Mouse (Mus musculus) hindbrain, embryonic 11.5 days (tissue): ENCODE measurements at regions not wholly inside any gene's neighbourhood (a gene's known extent, or its start where the extent isn't known, plus 50 kb on each side); places are given as distances from the start of the nearest gene placed in this dataset.
A peak's percentile ranks its signal among the peaks of the same experiment; 100 is the strongest.

Experiments
- ATAC-seq: fragments of 200-750 bp; cut with Nextera tagmentation; 2 replicates; pipeline ENCODE4 v1.8.0; 2017; ENCODE audit warnings: mild to moderate bottlenecking, moderate TSS enrichment, moderate library complexity; ENCODE audit not compliant: low FRiP score
- DNase-seq: peaks from one replicate; pipeline ENCODE4 v3.0.0-alpha.2; 2015; ENCODE audit warnings: low spot score
- H3K27ac ChIP-seq: fragments of 300-500 bp; sonication (generic); 2 replicates; pipeline ENCODE4 v1.5.1; 2014; ENCODE audit warnings: mild to moderate bottlenecking, low read depth, low read length
- H3K27me3 ChIP-seq: fragments of 300-500 bp; sonication (generic); 2 replicates; pipeline ENCODE4 v1.6.1; 2014; ENCODE audit warnings: mild to moderate bottlenecking, low read length, moderate library complexity, mixed read lengths; ENCODE audit not compliant: control insufficient read depth, insufficient read depth
- H3K36me3 ChIP-seq: fragments of 300-500 bp; sonication (generic); 2 replicates; pipeline ENCODE4 v1.6.1; 2014; ENCODE audit warnings: mild to moderate bottlenecking, low read length, moderate library complexity, mixed read lengths; ENCODE audit not compliant: control insufficient read depth, insufficient read depth
- H3K4me1 ChIP-seq: fragments of 300-500 bp; sonication (generic); replicated peaks from 2 replicates; pipeline ENCODE4 v1.6.1; 2014; ENCODE audit warnings: low read length, mixed read lengths; ENCODE audit not compliant: control insufficient read depth, insufficient read depth
- H3K4me2 ChIP-seq: fragments of 300-500 bp; sonication (generic); replicated peaks from 2 replicates; pipeline ENCODE4 v1.6.1; 2014; ENCODE audit warnings: mild to moderate bottlenecking, low read depth, low read length
- H3K4me3 ChIP-seq: fragments of 300-500 bp; sonication (generic); 2 replicates; pipeline ENCODE4 v1.5.1; 2014; ENCODE audit warnings: low read depth, low read length
- H3K9ac ChIP-seq: fragments of 300-500 bp; sonication (generic); 2 replicates; pipeline ENCODE4 v1.6.1; 2014; ENCODE audit warnings: low read depth, low read length
- H3K9me3 ChIP-seq: fragments of 300-500 bp; sonication (generic); 2 replicates; pipeline ENCODE4 v1.6.1; 2016; ENCODE audit warnings: low read length; ENCODE audit not compliant: control insufficient read depth
- WGBS: fragments of 180-500 bp; shearing (Covaris S2); extraction: QIAGEN DNeasy Blood & Tissue Kit; methylation state at CpG from one replicate; pipeline ENCODE4 v1.1.7; 2014; 5-methylcytosine and 5-hydroxymethylcytosine counted together

DNA sequence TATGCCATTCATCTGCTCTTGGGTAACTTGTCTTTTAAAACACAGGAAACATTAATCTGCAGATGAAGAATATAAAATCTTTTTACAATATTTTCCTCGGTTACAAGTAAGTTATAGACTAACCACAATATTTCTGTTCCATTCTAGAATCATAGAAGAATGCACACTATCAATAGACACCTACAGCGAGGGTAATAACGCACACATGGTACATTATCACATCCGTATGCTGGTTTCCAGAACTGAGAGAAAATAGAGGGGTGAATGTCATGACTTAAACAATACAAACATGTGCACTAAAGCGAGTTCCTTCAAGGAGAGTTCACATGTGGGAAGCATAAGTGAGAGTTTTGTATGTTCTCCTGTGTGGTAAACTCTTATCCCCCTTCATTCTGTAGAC is 641.3 kb downstream of the Fat4 start:
- no peak overlapping the region for H3K27ac ChIP-seq
- no peaks in the 10 kb centered on the region for H3K27me3 ChIP-seq
- H3K4me3 ChIP-seq, result no peak overlapping the region
- no peak for DNase-seq
- no peak overlapping the region for H3K9ac ChIP-seq
- H3K9me3 ChIP-seq, result no peaks in the 10 kb centered on the region
- ATAC-seq, result no peak
- H3K4me2 ChIP-seq, result no peak overlapping the region
- no peaks in the 10 kb centered on the region for H3K36me3 ChIP-seq
- H3K4me1 ChIP-seq, result no peaks in the 10 kb centered on the region
- 81% methylated on average over 5 of the region's 5 CpGs for WGBS

GRCm38 (mm10) chr3:39537515-39537914 is 650.8 kb downstream of the Fat4 start:
- H3K36me3 ChIP-seq, result no peaks in the 10 kb centered on the region
- H3K4me1 ChIP-seq, result no peaks in the 10 kb centered on the region
- H3K9ac ChIP-seq, result no peak overlapping the region
- H3K4me2 ChIP-seq, result no peak overlapping the region
- no peaks in the 10 kb centered on the region for H3K27me3 ChIP-seq
- no peak overlapping the region for H3K4me3 ChIP-seq
- H3K9me3 ChIP-seq, result no peaks in the 10 kb centered on the region
- H3K27ac ChIP-seq, result no peak overlapping the region
- WGBS, result 94% methylated on average over 2 of the region's 2 CpGs
- DNase-seq (no peak), ATAC-seq (no peak)

- ATAC-seq, result no peak
- no peak overlapping the region for H3K4me2 ChIP-seq
- H3K4me1 ChIP-seq, result no peaks in the 10 kb centered on the region
- no peak for DNase-seq
- H3K36me3 ChIP-seq, result no peaks in the 10 kb centered on the region
- no peak overlapping the region for H3K9ac ChIP-seq
- no peaks in the 10 kb centered on the region for H3K27me3 ChIP-seq
- H3K27ac ChIP-seq, result no peak overlapping the region
- no peak overlapping the region for H3K4me3 ChIP-seq
- WGBS, result 89% methylated on average over 7 of the region's 7 CpGs
- H3K9me3 ChIP-seq, result no peaks in the 10 kb centered on the region
Observed at GRCm38 (mm10) chr3:39540530-39541118, 653.9 kb downstream of the Fat4 start.

- no peak overlapping the region for H3K27ac ChIP-seq
- DNase-seq (no peak), ATAC-seq (no peak)
- no peak overlapping the region for H3K9ac ChIP-seq
- H3K4me1 ChIP-seq, result no peaks in the 10 kb centered on the region
- H3K4me3 ChIP-seq, result no peak overlapping the region
- H3K9me3 ChIP-seq, result no peaks in the 10 kb centered on the region
- WGBS, result 86% methylated on average over 3 of the region's 3 CpGs
- H3K27me3 ChIP-seq, result no peaks in the 10 kb centered on the region
- H3K4me2 ChIP-seq, result no peak overlapping the region
- H3K36me3 ChIP-seq, result no peaks in the 10 kb centered on the region
Observed at GRCm38 (mm10) chr3:39559460-39560041, 672.8 kb downstream of the Fat4 start.

- Histone ChIP-seq H3K4me3 (no peak overlapping the region), H3K27ac (no peak overlapping the region), H3K9ac (no peak overlapping the region), H3K4me1 (no peaks in the 10 kb centered on the region), H3K27me3 (no peaks in the 10 kb centered on the region), H3K4me2 (no peak overlapping the region), H3K36me3 (no peaks in the 10 kb centered on the region), H3K9me3 (no peaks in the 10 kb centered on the region)
- WGBS, result 84% methylated on average over 1 of the region's 1 CpGs
- ATAC-seq, result no peak
- peak; percentile 11 for DNase-seq
Observed at GRCm38 (mm10) chr3:39560951-39561350, 674.2 kb downstream of the Fat4 start.

GRCm38 (mm10) chr3:39571444-39572237 is 684.9 kb downstream of the Fat4 start:
- Histone ChIP-seq H3K9ac (no peak overlapping the region), H3K27me3 (no peaks in the 10 kb centered on the region), H3K4me3 (no peak overlapping the region), H3K9me3 (no peaks in the 10 kb centered on the region), H3K27ac (no peak overlapping the region), H3K4me2 (no peak overlapping the region), H3K4me1 (no peaks in the 10 kb centered on the region), H3K36me3 (no peaks in the 10 kb centered on the region)
- no peak for DNase-seq
- no peak for ATAC-seq
- WGBS, result 77% methylated on average over 5 of the region's 5 CpGs

DNA sequence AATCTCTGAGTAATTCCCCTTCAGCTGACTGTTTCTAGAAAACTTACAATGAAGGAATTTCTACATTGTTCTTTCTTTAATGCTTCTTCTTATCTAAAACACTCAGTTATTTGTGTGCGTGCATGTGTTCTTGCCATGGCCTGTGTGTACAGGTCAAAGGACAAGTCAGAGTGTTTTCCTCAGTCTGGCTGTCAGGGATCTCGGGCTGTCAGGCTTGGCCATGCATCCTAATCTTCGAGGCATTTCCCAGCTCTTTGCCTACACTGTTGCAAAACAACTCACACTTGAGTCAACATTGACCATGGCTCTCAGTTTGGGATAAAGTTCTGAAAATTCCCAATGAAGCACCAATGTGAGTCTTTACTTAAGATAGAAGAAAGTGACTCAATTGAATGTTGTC is 688.5 kb downstream of the Fat4 start:
- no peaks in the 10 kb centered on the region for H3K9me3 ChIP-seq
- H3K36me3 ChIP-seq, result no peaks in the 10 kb centered on the region
- no peaks in the 10 kb centered on the region for H3K27me3 ChIP-seq
- no peak overlapping the region for H3K4me2 ChIP-seq
- no peak overlapping the region for H3K4me3 ChIP-seq
- H3K4me1 ChIP-seq, result no peaks in the 10 kb centered on the region
- DNase-seq (no peak), ATAC-seq (no peak)
- H3K9ac ChIP-seq, result no peak overlapping the region
- 78% methylated on average over 3 of the region's 3 CpGs for WGBS
- H3K27ac ChIP-seq, result no peak overlapping the region

DNA sequence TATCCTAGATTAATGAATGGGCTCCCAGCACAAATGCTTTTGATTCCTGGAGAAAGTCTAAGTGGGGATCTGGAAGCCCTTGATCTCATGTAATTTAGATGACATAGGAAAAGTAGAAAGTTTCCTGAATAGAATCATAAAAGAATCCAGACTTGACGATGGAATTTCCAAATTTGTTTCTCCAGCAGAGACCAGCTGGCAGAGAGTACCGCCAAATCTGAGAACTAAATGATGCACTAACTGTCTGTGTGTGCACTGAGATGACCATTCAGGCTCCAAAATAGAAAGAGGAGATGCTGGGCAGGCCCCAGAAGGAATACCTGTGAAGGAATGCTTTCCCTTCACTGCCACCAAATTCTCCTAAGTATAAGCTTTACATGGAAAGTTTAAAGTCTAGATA is 704.6 kb downstream of the Fat4 start:
- no peaks in the 10 kb centered on the region for H3K27me3 ChIP-seq
- no peaks in the 10 kb centered on the region for H3K9me3 ChIP-seq
- no peak overlapping the region for H3K9ac ChIP-seq
- DNase-seq (no peak), ATAC-seq (no peak)
- 94% methylated on average over 2 of the region's 2 CpGs for WGBS
- H3K4me2 ChIP-seq, result no peak overlapping the region
- no peak overlapping the region for H3K27ac ChIP-seq
- H3K4me1 ChIP-seq, result no peaks in the 10 kb centered on the region
- H3K4me3 ChIP-seq, result no peak overlapping the region
- H3K36me3 ChIP-seq, result no peaks in the 10 kb centered on the region
